Mouse (Mus musculus): ENCODE data around the gene Fam160a1.

Gene Fam160a1

DNA sequence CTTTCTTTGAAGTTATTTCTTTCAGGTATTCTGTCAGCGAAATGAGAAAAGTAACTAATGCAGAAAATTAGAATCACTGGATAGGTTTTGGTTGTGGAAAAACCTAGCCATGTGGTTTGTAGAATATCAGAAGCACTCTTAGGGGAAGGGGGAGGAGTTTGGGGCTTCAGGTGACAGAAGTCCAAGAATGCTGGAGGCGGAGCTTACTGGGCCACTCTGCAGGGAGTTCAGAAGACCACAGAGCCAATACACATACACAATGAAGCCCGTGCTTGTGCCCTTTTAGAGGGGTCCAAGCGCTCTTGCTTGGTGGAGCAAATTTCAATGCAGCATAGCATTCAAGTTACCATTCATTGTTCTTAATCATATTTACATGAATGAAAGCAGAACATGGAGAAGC, 68.2 kb downstream of the Fam160a1 start:
- DNase-seq (ENCODE audit: low read depth, low spot score): peak; percentile 9

DNA sequence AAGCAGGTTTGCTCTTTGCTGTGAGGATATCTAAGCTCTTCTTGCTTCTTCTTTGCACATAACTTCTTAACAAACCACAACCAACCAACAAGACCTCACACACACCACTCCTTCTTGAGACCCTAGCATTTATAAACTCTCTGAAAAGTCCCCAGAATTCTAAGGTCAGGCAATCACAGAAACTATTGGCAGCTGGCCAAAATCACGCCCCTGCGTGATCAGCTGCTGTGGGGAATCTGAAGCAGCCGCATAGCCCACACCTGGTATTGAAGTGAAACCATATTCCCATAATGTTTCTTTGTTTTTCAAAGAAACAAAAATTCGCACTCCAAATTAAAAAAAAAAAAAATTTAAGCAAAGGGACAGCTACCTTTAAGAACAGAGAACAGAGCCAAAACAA, 71.0 kb downstream of the Fam160a1 start:
- no peak for DNase-seq (ENCODE audit: low read depth, low spot score)

DNA sequence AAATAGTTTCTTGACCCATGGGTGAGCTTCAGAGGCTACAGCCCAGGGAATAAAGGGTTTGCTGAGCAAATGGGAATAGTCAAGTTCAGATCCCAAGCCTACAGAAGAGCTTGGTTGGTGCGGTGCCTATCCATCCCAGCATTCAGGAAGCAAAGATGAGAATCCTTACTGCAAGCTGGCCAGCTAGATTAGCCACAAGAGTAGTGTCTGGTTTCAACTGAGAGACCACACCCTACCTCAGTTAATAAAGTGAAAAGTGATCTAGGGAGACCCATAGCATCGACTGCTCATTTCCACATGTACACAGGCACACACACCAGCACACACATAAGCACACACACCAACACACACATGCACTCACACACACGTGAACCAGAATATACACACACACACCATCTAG, 75.3 kb downstream of the Fam160a1 start:
- DNase-seq (ENCODE audit: low read depth, low spot score): no peak

DNA sequence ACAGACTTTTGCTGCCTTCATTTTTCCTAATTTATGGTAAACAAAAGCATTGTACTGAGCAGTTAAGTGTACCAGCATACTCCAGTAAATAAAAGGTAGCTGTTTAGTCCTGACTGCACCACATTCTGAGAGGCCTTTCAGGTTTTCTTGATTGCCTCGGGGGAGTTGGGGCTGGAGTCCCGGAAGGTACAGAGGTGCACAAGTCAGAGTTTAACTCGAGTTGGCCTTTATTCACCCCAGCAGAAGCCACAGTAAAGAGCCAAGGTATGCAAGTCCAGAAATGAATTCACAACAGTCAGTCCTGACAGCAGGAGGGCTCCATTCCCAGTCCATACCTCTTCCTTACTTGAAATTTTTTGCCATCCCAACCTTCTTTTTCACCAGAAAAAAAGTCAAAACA, 78.5 kb downstream of the Fam160a1 start:
- DNase-seq (ENCODE audit: low read depth, low spot score): no peak

DNA sequence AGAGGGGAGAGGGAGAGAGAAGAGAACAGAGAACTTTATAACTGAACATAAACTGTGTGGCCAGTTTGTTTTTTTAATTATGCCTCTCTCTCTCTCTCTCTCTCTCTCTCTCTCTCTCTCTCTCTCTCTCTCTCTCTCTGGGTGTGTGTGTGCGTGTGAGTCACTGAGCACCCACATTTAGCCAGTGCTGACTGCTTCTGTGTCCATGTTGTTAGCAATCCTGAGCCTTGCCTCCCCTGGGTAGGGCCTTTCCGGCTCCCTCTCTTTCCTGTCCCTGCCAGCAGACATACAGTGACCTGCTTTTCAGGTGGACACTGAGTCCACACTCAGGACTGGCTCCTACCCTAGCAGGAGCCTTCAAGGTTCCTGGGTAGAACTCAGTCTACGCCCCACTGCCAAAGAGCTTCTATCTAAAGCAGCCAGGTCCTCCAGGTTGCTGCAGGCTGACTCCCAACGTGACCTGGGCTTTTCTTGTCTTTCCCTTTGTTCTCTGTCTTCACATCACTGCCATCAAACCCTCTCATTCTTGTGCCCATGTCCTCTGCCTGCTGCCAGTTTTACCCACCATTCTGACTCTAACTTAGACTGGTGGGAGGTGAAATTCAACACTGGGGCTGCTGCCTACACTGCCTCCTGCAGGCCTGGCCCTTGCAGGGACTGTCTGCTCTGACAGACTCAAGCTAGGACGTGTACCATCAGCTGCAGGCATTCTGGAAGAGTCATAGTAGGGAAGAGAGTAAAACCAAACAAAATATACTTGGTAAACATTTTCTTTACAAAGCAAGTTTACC, 83.0 kb downstream of the Fam160a1 start:
- no peak for DNase-seq (ENCODE audit: low read depth, low spot score)

DNA sequence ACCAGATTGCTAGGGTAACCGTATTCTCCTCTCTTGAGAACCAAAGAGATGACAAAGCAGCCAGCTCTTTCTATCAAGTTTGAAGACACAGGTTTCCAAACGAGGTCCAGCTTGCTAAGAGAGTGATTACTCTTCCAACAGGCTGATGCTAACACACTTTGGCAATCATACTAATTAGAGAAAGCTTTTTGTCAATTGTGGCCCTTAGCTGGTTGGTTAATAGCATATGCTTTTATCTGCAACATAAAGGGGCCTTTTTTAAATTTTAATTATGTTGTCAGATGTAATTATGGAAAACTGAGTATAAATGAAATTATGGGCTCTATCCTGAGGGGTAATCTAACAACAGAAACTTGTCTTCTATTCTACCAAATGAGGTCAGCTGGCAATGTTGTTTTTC, 89.9 kb downstream of the Fam160a1 start:
- DNase-seq (ENCODE audit: low read depth, low spot score): no peak

DNA sequence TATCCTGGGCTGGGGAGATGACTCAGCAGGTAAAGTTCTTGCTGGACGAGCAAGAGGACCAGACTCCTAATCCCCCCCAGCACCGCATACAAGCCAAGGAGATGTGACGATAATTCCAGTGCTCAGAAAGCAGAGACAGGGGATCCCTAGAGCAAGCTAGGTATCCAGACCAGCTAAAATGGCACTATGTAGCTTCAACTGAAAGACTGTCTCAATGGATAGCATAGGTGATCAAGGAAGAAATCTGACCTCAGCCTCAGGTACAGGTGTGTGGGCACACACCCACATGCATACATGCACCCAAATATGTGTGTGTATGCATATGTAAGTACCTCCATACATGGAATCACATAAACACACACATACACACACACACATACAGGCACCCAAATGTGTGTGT, 91.1 kb downstream of the Fam160a1 start:
- no peak for DNase-seq (ENCODE audit: low read depth, low spot score)

DNA sequence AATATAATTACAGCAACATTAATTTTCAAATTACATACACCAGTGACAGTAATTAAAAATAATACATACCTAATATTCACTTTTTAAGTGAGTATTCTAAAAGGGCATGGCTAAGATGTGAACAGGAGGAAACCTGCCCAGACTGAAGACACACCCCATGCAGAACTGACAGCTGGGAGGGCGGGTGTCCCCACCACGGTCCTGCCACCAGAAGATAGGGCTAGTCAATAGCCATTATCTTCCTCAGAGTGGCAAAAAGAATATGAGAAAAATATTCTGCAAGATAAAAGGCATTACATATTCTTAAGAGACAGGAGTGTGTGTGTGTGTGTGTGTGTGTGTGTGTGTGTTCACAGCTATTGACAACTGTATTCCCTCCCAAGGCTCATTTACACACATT, 92.0 kb downstream of the Fam160a1 start:
- no peak for DNase-seq (ENCODE audit: low read depth, low spot score)

DNA sequence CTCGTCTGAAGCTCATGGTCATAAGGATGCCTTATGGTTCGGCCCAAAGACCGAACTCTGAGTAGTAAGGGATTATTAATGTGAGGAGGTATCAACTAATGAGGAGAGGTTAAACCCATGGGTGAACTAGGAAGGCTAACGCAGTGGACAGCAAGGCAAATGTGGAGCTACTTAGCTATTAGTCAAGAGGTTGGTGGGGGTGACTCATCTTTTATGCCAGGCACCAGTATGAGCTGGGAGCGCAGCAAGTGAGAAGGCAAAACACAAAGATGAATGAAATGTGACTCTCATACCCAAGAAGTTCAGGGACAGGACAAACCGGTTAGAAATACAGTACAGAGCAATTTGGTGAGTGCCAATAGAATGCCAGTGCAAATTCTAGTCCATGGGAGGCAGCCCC, 94.5 kb downstream of the Fam160a1 start:
- no peak for DNase-seq (ENCODE audit: low read depth, low spot score)

DNA sequence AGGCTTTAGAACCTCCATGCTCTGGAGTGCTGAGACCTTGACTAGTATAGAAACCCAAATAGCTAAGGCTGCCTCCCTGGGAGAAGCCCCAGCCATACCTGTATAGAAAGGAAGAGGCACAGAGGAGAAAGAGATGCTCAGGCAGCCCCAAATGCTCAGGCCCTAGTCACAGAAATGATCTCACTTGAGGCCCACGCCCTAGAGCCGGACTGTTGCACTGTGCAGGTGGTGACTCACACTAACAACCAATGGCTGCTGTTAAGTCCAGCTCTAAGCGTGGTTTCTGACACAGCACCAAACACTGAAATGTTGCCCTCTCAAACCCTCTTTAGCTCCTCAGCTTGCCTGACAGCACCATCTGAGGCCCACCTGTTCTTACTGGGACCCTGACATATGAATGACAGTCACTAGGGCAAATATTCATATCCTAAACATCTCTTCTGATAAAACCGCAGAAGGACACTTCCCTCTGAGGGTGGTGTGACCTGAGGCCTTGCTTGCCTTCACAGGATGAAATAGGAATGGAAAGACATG, 101.3 kb downstream of the Fam160a1 start:
- no peak for DNase-seq (ENCODE audit: low read depth, low spot score)

DNA sequence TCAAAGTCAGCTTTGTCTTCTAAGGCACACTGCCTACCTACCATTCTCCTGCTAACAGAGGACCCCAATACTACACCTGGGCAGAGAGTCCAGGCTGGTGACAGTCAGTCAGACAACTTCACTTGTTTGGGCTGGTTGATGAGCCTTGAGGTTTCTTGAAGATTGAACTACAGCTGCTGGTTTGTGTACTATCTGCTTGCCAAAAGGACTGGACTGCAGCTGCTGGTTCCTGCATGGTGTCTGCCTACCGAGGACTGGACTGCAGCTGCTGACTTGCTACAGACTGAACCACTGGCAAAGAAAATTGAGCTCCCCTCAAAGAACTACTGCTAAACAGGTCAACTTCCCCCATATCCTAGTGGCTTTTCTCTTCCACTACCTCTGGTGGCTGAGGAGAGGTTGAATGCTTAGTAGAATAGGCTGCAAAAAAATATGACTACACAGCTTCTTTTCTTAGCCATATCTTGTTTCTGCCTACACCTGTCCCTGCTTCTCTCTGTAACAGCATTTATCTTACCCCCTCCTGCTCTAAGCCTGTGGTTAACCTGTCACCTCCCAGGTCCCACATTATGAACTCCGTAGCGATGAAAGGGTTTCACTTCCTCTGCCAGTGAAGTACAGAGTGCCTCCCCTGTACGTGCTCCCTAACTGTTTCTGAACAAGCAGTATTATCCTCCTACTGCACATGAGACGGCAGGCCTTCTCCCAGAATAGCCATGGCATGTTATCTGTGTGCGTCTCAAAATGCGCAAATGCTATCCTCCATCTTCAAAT, 103.0 kb downstream of the Fam160a1 start:
- DNase-seq (ENCODE audit: low read depth, low spot score): no peak

DNA sequence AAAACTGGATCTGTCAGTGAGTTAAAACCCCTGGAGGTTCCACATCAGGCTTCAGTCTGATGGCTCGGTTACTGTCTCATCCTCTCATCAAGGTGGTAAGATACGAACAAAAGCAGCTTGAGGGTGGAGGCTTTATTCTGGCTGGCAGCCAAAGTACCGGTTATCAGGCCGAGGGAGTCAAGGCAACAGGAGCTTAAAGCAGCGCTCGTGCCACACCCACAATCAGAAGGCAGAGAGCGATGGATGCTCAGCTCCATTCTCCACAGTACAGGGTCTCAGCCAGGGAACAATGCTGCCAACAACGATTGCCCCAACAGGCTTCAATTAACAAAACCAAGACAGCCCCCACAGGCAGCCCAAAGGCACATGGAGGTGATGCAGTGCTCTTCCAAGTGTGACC, 106.4 kb downstream of the Fam160a1 start:
- peak; percentile 49 for DNase-seq (ENCODE audit: low read depth, low spot score)

DNA sequence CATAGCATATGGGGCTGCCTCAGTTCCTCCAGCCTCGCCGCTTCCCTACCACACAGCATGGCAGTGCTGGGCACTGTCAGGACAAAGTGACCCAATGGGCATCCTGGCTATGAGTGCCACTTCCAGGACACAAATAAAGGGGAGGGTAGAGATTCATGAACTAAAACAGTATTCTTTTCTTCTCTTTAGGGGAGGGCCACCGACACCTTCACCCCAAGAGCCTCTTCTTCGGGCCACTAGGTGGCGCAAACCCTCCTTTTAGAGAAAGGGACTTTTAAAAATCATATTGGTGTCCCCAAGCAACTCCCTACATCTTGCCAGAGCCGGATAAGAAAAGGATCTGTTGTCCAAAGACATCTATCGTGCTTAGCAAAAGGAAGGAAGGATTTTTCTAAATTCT, 109.7 kb downstream of the Fam160a1 start:
- DNase-seq (ENCODE audit: low read depth, low spot score): peak; percentile 23

DNA sequence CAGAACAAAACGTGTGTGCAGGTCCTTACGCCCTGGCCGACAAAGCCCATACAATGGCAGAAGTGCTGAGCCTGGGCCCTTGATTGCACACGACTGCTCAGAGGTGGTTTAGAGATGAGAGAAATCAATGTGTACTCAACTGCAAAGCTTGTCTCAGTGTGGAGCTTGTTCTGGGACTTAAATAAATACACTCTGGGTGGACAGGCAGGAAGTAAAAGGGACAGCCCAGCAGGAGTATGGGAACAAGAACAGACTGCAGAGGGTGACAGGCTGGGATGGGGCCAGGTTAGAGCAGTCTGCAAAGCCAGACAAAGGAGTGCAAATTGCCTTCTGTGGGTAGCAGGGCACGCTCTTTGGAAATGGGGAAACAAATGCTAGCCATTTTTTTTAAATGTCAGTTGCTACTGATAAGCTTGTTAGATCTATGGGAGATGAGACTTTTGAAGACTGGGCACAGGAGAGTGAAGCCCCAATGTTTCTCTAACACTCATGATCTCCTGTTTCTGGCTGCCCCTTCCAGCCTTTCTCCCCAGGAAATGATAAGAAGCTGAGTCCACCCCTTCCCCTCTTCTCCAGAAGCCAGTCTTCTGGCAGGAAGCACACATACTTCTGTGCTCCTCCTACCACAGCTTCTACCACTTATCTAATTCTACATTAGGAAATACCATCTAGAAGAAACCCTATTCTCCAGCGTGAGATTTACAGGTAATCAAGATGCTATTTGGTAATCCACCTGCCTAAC, 113.8 kb downstream of the Fam160a1 start:
- no peak for DNase-seq (ENCODE audit: low read depth, low spot score)

DNA sequence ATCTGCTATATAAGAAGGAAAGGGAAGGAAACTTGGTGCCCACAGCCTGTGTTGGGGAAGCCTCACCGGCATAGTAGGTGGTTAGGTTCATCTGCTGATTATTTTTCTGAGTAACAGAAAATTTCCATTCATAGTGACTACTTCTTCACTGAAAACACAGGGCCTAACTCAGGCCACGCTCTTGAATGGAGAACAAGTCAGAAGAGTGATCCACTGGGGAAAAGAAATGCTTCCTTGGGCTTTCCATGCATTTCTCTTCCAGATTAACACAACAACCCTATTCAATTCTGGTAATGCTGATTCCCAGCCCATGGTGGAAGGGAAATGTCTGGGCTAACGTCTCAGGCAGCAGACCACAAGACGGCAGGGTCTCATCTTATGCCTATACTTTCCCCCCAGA, 118.6 kb downstream of the Fam160a1 start:
- no peak for DNase-seq (ENCODE audit: low read depth, low spot score)

DNA sequence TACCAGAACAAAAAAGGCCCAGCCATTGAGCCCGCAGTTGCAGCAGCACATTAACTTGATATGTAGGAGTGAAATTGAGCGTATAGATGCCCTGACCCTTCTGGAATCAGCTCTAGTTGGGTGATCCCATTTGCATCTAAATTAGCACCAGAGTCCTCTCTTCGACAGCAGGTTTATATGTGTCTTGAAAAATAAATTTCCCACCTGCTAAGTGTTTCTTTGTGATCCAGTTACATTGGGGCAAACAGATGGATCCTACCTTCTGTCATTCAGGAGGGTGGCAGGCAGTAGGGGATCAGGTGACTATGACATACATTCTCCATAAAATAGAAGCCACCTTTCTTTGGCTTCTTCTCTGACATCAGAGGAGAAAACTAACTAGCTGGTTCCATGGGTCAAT, 122.0 kb downstream of the Fam160a1 start:
- no peak for DNase-seq (ENCODE audit: low read depth, low spot score)

DNA sequence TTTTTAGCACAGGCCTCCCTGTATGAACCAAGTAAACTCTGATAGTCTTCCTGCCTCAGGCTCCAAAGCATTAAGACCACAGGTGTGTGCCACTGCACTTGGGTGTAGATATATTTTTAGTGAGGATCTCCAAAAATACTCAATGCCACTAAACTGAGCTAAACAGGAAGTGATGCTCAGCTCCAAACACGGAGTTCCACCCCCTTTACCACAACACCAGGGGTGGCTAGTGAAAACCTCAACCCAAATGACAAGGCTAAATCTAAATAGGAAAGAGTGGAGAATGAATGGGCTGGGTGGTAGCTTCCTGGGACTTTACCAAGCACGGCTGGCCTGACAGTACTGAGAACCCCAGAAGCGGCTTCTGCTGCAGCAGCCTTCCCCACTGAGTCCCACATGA, 124.1 kb downstream of the Fam160a1 start:
- no peak for DNase-seq (ENCODE audit: low read depth, low spot score)

DNA sequence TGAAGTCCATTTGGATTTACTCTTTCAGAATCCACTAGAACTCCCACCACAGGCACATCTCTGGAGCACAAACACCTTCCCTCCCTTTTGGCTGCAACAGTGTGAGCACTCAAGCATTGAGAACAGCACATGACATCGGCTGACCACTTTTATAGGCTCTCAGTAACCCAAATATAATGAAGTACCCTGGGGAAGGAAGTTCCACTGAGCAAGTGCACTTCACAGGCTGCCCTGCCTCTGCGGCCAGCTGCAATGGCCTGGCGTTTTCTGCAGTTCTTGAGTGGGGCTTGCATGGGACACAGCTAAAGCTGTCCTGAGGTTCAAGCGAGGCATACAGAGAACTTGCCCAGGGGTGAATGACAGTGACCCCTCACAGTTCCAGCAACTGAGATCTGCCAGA, 126.0 kb downstream of the Fam160a1 start:
- DNase-seq (ENCODE audit: low read depth, low spot score): no peak

DNA sequence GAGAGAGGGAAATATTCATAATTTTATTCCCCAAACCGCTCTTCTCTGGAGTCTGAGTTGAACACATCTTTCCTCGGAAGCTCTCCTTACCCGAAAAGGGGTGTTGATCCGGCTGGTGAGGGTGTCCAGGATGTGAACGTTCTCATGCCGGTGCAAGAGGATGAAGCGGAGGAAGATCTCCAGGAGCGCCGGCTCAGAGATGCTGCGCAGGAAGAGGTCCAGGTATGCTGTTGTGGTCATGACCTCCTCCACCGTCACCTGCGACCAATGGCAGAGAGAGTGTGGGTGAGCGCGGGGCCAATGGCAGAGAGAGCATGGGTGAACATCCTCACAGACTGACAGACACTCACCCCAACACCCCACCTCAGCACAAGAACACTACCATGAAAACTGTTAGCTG, 128.8 kb downstream of the Fam160a1 start:
- DNase-seq (ENCODE audit: low read depth, low spot score): no peak

DNA sequence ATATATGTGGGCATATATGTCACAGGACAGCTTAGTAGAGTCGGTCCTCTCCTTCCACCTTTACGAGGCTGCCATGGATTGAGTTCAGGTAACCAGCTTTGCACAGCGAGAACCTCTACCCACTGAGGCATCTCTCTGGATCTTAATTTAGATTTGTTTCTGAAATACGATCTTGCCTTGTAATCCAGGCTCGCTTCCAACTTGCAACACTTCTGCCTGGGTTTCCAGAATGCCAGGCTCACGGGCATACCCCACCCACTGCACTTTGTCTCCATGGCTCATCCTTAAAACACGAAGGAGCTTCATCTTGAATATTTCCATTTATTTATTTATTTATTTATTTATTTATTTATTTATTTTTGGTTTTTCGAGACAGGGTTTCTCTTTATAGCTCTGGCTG, 131.8 kb downstream of the Fam160a1 start:
- DNase-seq (ENCODE audit: low read depth, low spot score): no peak

DNA sequence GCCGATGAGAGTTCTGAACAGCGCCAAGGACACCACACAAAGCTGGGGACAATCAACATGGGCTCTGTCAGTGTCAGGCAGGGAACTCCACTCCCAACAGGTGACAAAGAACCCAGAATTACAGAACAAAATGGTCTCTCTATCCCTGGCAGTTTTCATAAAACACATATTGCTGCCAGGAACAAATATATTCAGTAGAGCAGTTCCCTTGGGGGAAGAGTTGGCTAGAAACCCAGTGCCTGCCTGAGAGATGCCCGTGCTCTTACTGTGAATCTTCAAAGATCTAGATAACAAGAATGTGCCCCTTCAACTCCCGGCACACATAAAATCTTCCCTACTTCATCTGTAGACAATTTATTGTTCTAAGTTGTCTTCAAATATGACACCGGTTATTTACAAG, 133.5 kb downstream of the Fam160a1 start:
- no peak for DNase-seq (ENCODE audit: low read depth, low spot score)

DNA sequence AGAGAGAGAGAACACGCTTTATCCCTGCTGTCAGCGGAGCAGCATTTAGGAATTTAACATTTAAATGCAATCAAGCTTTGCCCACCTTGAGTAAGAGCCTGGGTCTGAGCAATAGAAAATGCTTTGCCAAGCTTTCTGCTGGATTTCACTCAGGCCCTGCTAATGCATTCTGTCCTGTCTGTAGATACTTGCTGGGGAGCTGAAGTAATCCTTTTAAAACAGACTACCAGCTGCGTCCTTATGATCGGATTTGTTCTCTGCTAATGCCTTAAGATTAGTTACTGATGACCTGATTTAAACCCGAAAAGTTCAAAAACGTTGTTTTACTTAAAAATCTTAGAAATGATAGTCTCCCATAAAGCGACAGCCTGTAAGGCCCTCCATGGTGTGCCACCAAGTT, 136.0 kb downstream of the Fam160a1 start:
- DNase-seq (ENCODE audit: low read depth, low spot score): no peak
